Mouse (Mus musculus) hindbrain, embryonic 15.5 days (tissue): ENCODE measurements at regions not wholly inside any gene's neighbourhood (a gene's known extent, or its start where the extent isn't known, plus 50 kb on each side); places are given as distances from the start of the nearest gene placed in this dataset.
"Not testable (repeated sequence)": the region's sequence is repeated elsewhere in the genome, so short reads cannot be mapped to it uniquely, and the experiment has no call there.

ENCODE experiments used
- ATAC-seq: fragments of 200-750 bp; cut with Nextera tagmentation; 2 replicates; pipeline ENCODE4 v1.8.0; 2017; ENCODE audit warnings: low read depth, moderate number of reproducible peaks, moderate TSS enrichment; ENCODE audit not compliant: low FRiP score
- H3K27ac ChIP-seq: fragments of 300-500 bp; sonication (generic); replicated peaks from 2 replicates; pipeline ENCODE4 v1.5.1; 2015; ENCODE audit warnings: mild to moderate bottlenecking, inconsistent platforms
- H3K27me3 ChIP-seq: fragments of 300-500 bp; sonication (generic); 2 replicates; pipeline ENCODE4 v1.6.1; 2015; ENCODE audit warnings: control low read depth, inconsistent platforms
- H3K36me3 ChIP-seq: fragments of 300-500 bp; sonication (generic); 2 replicates; pipeline ENCODE4 v1.6.1; 2015; ENCODE audit warnings: control low read depth, inconsistent platforms
- H3K4me1 ChIP-seq: fragments of 300-500 bp; sonication (generic); replicated peaks from 2 replicates; pipeline ENCODE4 v1.6.1; 2015; ENCODE audit warnings: control low read depth, inconsistent platforms
- H3K4me2 ChIP-seq: fragments of 300-500 bp; sonication (generic); 2 replicates; pipeline ENCODE4 v1.6.1; 2015; ENCODE audit warnings: moderate library complexity, mild to moderate bottlenecking, inconsistent platforms
- H3K4me3 ChIP-seq: fragments of 300-500 bp; sonication (generic); 2 replicates; pipeline ENCODE4 v1.5.1; 2015; ENCODE audit warnings: mild to moderate bottlenecking, inconsistent platforms
- H3K9ac ChIP-seq: fragments of 300-500 bp; sonication (generic); 2 replicates; pipeline ENCODE4 v1.6.1; 2015; ENCODE audit warnings: inconsistent platforms
- H3K9me3 ChIP-seq: fragments of 300-500 bp; sonication (generic); 2 replicates; pipeline ENCODE4 v1.6.1; 2016; ENCODE audit warnings: control low read depth, inconsistent platforms
- WGBS: fragments of 180-500 bp; shearing (Covaris S2); methylation state at CpG from one replicate; pipeline ENCODE4 v1.1.7; 2015; 5-methylcytosine and 5-hydroxymethylcytosine counted together

DNA sequence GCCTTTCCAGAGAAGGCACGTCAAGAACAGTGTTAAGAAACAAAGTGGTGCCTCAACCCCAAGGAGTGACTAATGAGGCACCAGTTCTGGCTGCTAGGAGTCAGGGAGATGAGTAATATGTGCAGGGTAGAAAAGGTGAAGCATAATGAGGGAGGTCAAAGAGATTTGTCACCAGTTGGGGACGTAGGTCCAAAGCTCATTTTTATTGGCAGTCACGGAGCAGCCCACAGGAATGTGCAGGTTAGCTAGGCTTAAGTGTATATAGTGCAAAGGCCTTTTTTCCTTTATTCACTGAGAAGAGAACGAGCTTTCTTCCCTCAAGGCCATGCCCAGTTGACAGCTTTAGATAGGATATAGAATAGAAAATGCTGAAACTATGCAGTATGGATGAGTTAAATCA, 261.8 kb downstream of the Rad51ap2 start:
- H3K27me3 ChIP-seq = no peaks in the 10 kb centered on the region
- ATAC-seq = no peak
- no peak overlapping the region for H3K9ac ChIP-seq
- WGBS = 77% methylated on average over 4 of the region's 4 CpGs
- no peak overlapping the region for H3K27ac ChIP-seq
- no peaks in the 10 kb centered on the region for H3K36me3 ChIP-seq
- H3K9me3 ChIP-seq = no peaks in the 10 kb centered on the region
- no peak overlapping the region for H3K4me2 ChIP-seq
- H3K4me1 ChIP-seq = no peaks in the 10 kb centered on the region
- H3K4me3 ChIP-seq = no peak overlapping the region

DNA sequence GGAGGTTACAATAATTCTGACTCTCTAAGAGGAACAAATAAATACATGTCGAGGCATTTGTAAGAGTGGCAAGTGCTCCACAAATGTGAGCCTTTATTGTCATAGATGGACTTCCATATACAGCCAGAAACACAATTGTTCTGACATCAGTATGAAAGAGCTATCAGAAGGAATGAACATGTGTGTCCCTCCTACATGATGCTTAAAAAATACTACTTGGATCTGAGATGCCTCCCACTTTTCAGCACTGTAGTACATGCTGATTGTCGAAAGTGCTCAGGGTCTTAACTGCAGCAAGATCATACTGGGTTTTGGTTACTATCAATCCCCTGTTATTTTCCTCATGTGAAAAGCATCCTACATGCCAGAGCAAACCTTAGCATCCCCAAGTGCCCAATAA, 295.6 kb downstream of the Rad51ap2 start:
- Histone ChIP-seq H3K27ac (no peak overlapping the region), H3K4me2 (no peak overlapping the region), H3K27me3 (no peaks in the 10 kb centered on the region), H3K9me3 (no peaks in the 10 kb centered on the region), H3K36me3 (no peaks in the 10 kb centered on the region), H3K9ac (no peak overlapping the region), H3K4me3 (no peak overlapping the region), H3K4me1 (no peaks in the 10 kb centered on the region)
- 90% methylated on average over 2 of the region's 2 CpGs for WGBS
- no peak for ATAC-seq

DNA sequence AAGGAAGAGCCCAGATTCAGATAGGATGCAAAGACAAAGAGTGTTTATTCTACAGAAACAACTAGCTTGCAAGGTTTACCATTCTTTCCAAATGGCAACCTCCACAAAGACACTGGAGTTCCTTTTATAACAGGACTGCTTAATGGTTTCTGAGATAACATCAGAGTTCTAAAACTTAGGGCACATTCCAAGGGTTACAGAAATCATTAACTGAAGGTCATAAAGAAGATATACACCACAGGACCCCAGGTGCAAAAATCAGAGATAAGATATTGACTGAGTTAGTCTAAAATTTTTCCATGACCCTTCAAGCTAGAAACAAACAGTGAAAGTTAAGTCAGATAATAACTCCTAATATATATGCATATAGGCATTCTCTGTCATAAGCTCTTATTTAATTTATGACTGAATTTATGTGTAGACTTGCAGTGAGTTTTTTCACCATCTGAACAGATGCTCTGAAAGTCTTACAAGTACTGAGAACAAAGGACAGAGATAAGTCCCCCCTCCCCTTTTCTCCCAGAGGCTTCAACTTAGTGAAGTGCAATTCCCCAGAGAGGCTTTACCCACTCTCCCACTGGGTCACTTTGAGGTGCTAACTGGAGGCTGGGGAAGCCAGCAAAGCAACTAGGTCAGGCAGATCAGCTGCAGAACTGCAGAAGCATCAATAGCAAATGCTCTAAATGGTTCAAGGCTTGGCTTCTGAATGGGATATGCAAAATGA, 298.5 kb downstream of the Rad51ap2 start:
- Histone ChIP-seq H3K36me3 (no peaks in the 10 kb centered on the region), H3K4me2 (no peak overlapping the region), H3K9ac (no peak overlapping the region), H3K4me1 (no peaks in the 10 kb centered on the region), H3K27ac (no peak overlapping the region), H3K4me3 (no peak overlapping the region), H3K27me3 (no peaks in the 10 kb centered on the region), H3K9me3 (no peaks in the 10 kb centered on the region)
- no peak for ATAC-seq

DNA sequence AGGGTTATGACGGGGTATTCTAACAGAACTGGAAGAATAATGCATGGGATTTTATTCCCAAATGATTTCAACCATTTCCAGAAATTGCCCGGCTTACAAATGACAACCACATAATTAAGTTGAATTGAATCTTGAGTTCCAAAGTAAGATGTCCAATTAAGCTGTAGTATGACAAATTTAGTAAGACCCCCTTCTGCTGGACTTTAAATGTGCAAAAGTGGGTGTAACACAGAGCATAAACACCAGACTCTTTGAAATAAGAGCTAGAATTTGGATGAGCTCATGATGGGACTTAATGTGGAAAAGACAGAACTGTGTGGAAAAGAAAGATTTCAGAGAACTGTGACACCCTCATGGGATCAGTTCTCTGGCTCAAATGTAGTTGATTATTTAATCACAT, 346.4 kb downstream of the Rad51ap2 start:
- Histone ChIP-seq H3K9me3 (no peaks in the 10 kb centered on the region), H3K4me2 (no peak overlapping the region), H3K4me3 (no peak overlapping the region), H3K4me1 (no peaks in the 10 kb centered on the region), H3K27me3 (no peaks in the 10 kb centered on the region), H3K9ac (no peak overlapping the region), H3K36me3 (no peaks in the 10 kb centered on the region), H3K27ac (no peak overlapping the region)
- WGBS = 78% methylated on average over 2 of the region's 2 CpGs
- ATAC-seq = no peak

DNA sequence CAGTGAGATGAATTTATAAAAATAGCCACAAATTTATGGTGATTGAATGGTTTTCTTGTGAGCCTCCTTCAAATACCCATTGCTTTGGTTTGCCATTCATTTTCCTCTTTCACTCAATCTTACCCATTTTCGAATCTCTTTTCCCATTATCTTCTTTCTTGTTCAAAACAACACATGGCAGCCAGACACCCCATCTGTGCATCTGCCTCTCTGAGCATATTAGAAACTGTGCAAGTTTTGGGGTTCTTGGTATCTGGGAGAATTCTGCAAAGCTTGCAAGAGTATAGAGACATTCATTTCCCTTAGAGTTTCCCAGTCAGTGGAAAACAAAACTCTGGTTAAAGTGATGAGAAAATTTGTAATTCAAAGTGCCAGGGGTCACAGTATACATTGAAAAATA, 347.3 kb downstream of the Rad51ap2 start:
- Histone ChIP-seq H3K9me3 (no peaks in the 10 kb centered on the region), H3K27me3 (no peaks in the 10 kb centered on the region), H3K4me1 (no peaks in the 10 kb centered on the region), H3K4me2 (no peak overlapping the region), H3K36me3 (no peaks in the 10 kb centered on the region), H3K27ac (no peak overlapping the region), H3K4me3 (no peak overlapping the region), H3K9ac (no peak overlapping the region)
- 76% methylated on average over 1 of the region's 1 CpGs for WGBS
- no peak for ATAC-seq

DNA sequence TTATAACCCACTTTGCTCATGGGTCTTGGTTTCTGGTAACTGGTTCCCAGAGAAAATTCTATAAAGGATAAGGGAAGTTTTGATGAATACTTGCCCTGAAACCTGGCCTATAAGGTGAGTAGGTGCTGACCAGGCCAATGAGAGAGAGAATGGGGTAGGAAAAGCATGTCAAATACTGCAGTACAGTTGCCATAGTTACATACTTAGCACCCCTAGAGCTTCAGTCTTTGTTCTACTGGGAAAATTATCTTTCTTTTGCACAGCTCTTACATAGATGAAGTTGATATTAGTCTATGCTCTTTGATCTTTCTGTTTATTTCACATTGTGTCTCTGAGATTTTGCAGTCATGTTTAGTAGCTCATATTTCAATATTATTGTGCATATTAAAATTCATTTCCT, 373.8 kb downstream of the Rad51ap2 start:
- Histone ChIP-seq H3K9ac (no peak overlapping the region), H3K4me2 (no peak overlapping the region), H3K27ac (no peak overlapping the region), H3K27me3 (no peaks in the 10 kb centered on the region), H3K4me1 (peaks cover 5% of the 10 kb centered on the region; the same call in 1 of the 2 replicates), H3K4me3 (no peak overlapping the region), H3K36me3 (no peaks in the 10 kb centered on the region), H3K9me3 (no peaks in the 10 kb centered on the region)
- ATAC-seq = no peak

DNA sequence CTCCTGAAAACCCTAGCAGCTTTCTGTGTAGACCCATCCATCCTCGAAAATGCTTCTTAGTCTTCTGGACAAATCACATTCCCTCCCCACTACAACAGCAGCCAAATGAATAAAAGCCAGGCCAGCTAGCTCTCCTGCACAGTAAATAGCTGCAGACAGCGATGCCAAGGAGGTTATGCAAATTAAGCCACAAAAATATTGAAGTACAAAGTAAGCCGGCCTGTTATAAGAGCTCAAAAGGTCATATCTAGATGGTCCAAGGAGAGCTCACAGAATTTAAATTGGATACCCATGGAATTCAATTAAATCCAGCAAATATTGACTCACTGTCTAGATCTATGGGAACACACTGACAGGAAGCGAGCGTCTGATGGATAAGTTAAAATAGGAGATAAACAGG, 375.4 kb downstream of the Rad51ap2 start:
- 60% methylated on average over 5 of the region's 5 CpGs for WGBS

DNA sequence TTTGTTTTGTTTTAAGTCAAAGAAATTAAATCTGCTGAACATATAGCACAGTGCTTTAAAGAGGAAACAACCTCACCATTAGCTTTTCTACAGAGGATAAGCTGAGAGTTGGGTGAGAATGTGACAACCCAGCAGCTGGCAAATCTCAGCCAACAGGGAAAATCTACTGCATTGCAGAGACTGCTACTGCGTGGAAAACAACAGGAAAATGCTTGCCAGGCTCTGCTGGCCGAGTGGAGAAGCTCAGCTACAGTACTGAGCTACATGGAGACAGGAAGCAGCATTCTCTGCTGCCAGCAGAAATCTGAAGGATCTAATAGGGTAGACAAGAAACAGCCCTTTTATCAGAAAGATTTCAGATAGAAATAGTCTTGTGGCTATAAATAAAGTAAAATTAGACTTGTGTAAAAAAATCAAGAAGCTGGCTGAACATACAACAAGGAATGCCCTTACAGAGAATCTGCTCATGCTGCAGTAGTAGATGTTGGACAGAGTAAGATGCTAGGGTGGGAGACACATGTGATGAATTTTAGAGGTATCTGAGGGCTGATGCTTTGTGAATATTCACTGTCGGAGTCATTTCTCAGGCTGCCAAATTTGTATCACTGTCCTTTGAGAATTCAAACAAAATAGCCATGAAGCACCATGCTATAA, 382.1 kb downstream of the Rad51ap2 start:
- no peak for ATAC-seq
- no peaks in the 10 kb centered on the region for H3K9me3 ChIP-seq
- no peaks in the 10 kb centered on the region for H3K4me1 ChIP-seq
- 65% methylated on average over 3 of the region's 3 CpGs for WGBS
- no peak overlapping the region for H3K9ac ChIP-seq
- H3K27ac ChIP-seq = no peak overlapping the region
- H3K36me3 ChIP-seq = no peaks in the 10 kb centered on the region
- no peak overlapping the region for H3K4me2 ChIP-seq
- H3K4me3 ChIP-seq = no peak overlapping the region
- H3K27me3 ChIP-seq = no peaks in the 10 kb centered on the region

More for the DNA sequence above, 375.4 kb downstream of the Rad51ap2 start:
- no peak overlapping the region for H3K4me2 ChIP-seq
- no peaks in the 10 kb centered on the region for H3K36me3 ChIP-seq
- no peak overlapping the region for H3K27ac ChIP-seq
- peak; percentile 71 for ATAC-seq
- no peak overlapping the region for H3K9ac ChIP-seq
- H3K4me1 ChIP-seq = peaks cover 5% of the 10 kb centered on the region; the same call in 1 of the 2 replicates
- no peak overlapping the region for H3K4me3 ChIP-seq
- no peaks in the 10 kb centered on the region for H3K27me3 ChIP-seq
- no peaks in the 10 kb centered on the region for H3K9me3 ChIP-seq

DNA sequence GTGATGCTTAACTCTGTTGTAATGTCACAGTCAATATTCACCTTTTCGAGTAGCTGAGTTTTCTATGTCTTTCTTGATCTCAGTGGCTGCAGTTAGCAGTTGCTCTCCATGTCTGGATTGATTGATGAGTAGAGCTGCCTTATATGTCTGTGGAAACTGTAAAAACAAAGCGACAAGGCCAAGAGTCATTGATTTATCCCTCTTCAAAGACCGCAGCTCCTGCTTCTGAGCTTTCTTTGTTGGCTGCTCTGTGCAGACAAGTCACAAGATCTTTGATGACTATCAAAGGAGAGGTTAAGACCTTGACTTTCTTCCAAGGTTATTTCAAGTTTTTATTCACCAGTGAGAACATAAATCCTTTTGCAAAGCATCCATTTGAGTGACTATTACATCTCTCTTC, 395.2 kb downstream of the Rad51ap2 start:
- no peaks in the 10 kb centered on the region for H3K27me3 ChIP-seq
- no peak overlapping the region for H3K4me2 ChIP-seq
- no peaks in the 10 kb centered on the region for H3K4me1 ChIP-seq
- no peak overlapping the region for H3K4me3 ChIP-seq
- H3K27ac ChIP-seq = no peak overlapping the region
- no peaks in the 10 kb centered on the region for H3K36me3 ChIP-seq
- H3K9me3 ChIP-seq = no peaks in the 10 kb centered on the region
- no peak overlapping the region for H3K9ac ChIP-seq
- ATAC-seq = no peak
- WGBS = 62% methylated on average over 3 of the region's 3 CpGs

DNA sequence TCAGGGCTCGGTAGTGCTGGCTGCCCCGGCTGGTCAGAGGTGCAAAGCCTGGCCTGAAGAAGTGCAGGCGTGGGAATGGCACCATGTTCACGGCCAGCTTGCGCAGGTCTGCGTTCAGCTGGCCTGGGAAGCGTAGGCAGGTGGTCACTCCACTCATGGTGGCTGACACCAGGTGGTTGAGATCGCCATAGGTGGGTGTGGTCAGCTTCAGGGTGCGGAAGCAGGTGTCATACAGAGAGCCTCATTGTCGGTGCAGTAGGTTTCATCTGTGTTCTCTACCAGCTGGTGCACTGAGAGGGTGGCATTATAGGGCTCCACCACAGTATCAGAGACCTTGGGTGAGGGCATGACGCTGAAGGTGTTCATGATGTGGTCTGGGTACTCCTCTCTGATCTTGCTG, 380.1 kb upstream of the Fam49a start:
- H3K36me3 ChIP-seq, H3K27me3 ChIP-seq, H3K4me3 ChIP-seq, ATAC-seq, H3K9ac ChIP-seq, H3K27ac ChIP-seq, H3K9me3 ChIP-seq, H3K4me2 ChIP-seq, H3K4me1 ChIP-seq: not testable (repeated sequence)
- WGBS = 94% methylated on average over 11 of the region's 11 CpGs

DNA sequence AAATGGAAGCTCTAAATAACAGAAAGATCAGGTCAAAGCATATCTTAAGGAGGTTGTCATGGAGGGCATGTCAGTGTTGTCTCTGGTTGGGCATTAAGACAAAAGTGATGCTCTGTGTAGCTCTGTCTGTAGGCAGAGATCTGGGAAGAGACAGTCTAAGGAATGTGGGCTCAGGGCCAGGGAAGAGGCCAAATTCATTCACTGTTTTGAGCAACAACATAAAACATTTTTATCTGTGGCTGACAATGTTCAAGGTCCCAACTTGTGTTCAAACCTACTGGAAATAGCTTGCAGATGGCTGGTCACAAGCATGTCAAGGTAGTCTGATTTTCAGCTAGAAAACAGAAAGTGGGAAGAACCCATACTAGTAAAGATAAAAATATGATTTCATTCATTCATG, 374.6 kb upstream of the Fam49a start:
- Histone ChIP-seq H3K4me1 (no peaks in the 10 kb centered on the region), H3K27ac (no peak overlapping the region), H3K4me3 (no peak overlapping the region), H3K9ac (no peak overlapping the region), H3K27me3 (no peaks in the 10 kb centered on the region), H3K4me2 (no peak overlapping the region), H3K9me3 (no peaks in the 10 kb centered on the region), H3K36me3 (no peaks in the 10 kb centered on the region)
- no peak for ATAC-seq

DNA sequence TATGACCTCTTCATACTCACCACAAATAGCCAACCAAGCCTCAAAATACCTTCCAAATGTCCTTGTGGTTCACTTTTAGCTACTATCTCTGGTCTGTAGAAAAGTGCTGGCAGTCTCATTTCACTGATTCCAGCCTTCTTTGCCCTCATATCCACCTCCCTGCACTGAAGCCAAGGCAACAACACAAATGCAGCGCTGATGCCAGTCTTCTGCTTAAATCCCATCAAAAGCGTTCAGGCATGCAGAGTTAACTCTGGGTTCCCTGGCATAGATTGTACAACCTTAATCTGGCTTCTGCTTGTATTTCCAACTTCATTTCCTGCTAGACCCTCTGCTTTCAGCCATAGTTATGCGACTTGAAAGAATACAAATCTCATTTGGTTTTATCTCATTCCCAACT, 362.9 kb upstream of the Fam49a start:
- no peaks in the 10 kb centered on the region for H3K36me3 ChIP-seq
- no peak overlapping the region for H3K4me3 ChIP-seq
- H3K27ac ChIP-seq = no peak overlapping the region
- H3K9ac ChIP-seq = no peak overlapping the region
- 67% methylated on average over 3 of the region's 3 CpGs for WGBS
- no peak for ATAC-seq
- no peaks in the 10 kb centered on the region for H3K9me3 ChIP-seq
- H3K4me1 ChIP-seq = no peaks in the 10 kb centered on the region
- H3K4me2 ChIP-seq = no peak overlapping the region
- H3K27me3 ChIP-seq = no peaks in the 10 kb centered on the region

DNA sequence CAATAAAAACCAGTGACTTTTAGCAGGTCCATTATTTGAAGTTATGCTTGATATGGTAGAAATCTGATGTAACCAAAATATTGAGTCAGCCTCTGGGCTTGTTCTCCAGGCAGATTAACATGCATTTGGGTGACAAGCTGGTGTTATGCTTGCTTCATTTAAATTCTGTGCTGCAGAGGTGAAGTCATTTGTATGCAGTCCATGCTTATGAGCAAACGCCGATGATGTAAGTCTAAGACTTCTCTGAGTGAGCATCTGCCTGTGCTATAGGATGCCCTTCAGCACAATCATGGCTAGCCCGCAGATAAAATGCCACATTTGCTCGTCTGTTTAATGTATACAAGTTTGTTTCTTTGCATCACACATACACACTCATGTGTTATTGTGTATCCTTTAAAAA, 355.4 kb upstream of the Fam49a start:
- Histone ChIP-seq H3K9ac (no peak overlapping the region), H3K36me3 (no peaks in the 10 kb centered on the region), H3K4me2 (no peak overlapping the region), H3K27me3 (no peaks in the 10 kb centered on the region), H3K4me3 (no peak overlapping the region), H3K9me3 (no peaks in the 10 kb centered on the region), H3K27ac (no peak overlapping the region), H3K4me1 (0 out of 2 replicates have a peak, but pooled peaks cover 3% of the 10 kb centered on the region)
- WGBS = 43% methylated on average over 4 of the region's 4 CpGs
- ATAC-seq = peak; percentile 85; the same call in 1 of the 2 replicates
